Mouse (Mus musculus) left cerebral cortex, postnatal 14 days (tissue): ENCODE data around the gene Gm20388. TPM values are rescaled to one million over a fixed set of nuclear protein-coding genes. Genes with fewer than 3 reads are reported as not detected.
"Not testable (repeated sequence)": the region's sequence is repeated elsewhere in the genome, so short reads cannot be mapped to it uniquely, and the experiment has no call there.

Experiments
- DNase-seq, 2 experiments: peaks; one replicate each; pipeline ENCODE4 v3.0.0; 2021 to 2022; ENCODE audit warnings: low spot score in 2 of 2, mixed read lengths in 1 of 2
- intact Hi-C: fragments of 180-260 bp; cut with DNase I; formaldehyde crosslinking; loops from one replicate; pipeline ENCODE4 v1.15.1; 2025
- total RNA-seq, 2 experiments: library from RNA; stranded (reverse); gene quantifications; 2 replicates each; pipeline ENCODE4 v1.2.3; 2021

The Gm20388 gene
- total RNA-seq, 2 experiments from 2014 or later, result 2.8 to 7.3 TPM

- no peak for DNase-seq
- intact Hi-C loops, result loop anchor here (2.0 to 5.0 kb wide), 3 partner anchors 42 to 131 kb away; no protein-coding TSS in a partner anchor
Observed at GRCm38 (mm10) chr8:123791101-123791844, 3880.6 kb downstream of the Gm20388 start.

GRCm38 (mm10) chr8:123791845-123792225, 3881.2 kb downstream of the Gm20388 start:
- intact Hi-C loops, result loop anchor here (2.0 to 5.0 kb wide), 3 partner anchors 41 to 130 kb away; no protein-coding TSS in a partner anchor

GRCm38 (mm10) chr8:123793900-123794299, 3883.3 kb downstream of the Gm20388 start:
- intact Hi-C loops, result loop anchor here (5.0 kb wide), 2 partner anchors 113 to 128 kb away; no protein-coding TSS in a partner anchor

More at GRCm38 (mm10) chr8:123791845-123792225, 3881.2 kb downstream of the Gm20388 start:
- DNase-seq, result no peak

GRCm38 (mm10) chr8:123794766-123795165, 3884.1 kb downstream of the Gm20388 start:
- DNase-seq, result no peak
- intact Hi-C loops, result loop anchor here (5.0 kb wide), 2 partner anchors 113 to 128 kb away; no protein-coding TSS in a partner anchor

More at GRCm38 (mm10) chr8:123793900-123794299, 3883.3 kb downstream of the Gm20388 start:
- no peak for DNase-seq

- DNase-seq, result no peak
- intact Hi-C loops, result no loop called here
Observed at GRCm38 (mm10) chr8:123796758-123797157, 3886.1 kb downstream of the Gm20388 start.

- intact Hi-C loops, result no loop called here
- DNase-seq, result no peak
Observed at GRCm38 (mm10) chr8:123797928-123798327, 3887.3 kb downstream of the Gm20388 start.

GRCm38 (mm10) chr8:123799434-123799833, 3888.8 kb downstream of the Gm20388 start:
- intact Hi-C loops, result no loop called here
- DNase-seq, result no peak

- intact Hi-C loops, result no loop called here
Observed at GRCm38 (mm10) chr8:123799885-123800284, 3889.2 kb downstream of the Gm20388 start.

GRCm38 (mm10) chr8:123800867-123801266, 3890.2 kb downstream of the Gm20388 start:
- intact Hi-C loops, result no loop called here
- DNase-seq, result no peak

More at GRCm38 (mm10) chr8:123799885-123800284, 3889.2 kb downstream of the Gm20388 start:
- DNase-seq, result no peak

GRCm38 (mm10) chr8:123801538-123801937, 3890.9 kb downstream of the Gm20388 start:
- no peak for DNase-seq
- intact Hi-C loops, result no loop called here

GRCm38 (mm10) chr8:123803639-123804038, 3893.0 kb downstream of the Gm20388 start:
- no peak for DNase-seq
- intact Hi-C loops, result no loop called here

GRCm38 (mm10) chr8:123804586-123804985, 3893.9 kb downstream of the Gm20388 start:
- no peak for DNase-seq
- intact Hi-C loops, result no loop called here

GRCm38 (mm10) chr8:123805209-123805717, 3894.6 kb downstream of the Gm20388 start:
- intact Hi-C loops, result no loop called here
- DNase-seq, result no peak

- intact Hi-C loops, result no loop called here
- peak; percentile 70 to 81 for DNase-seq
Observed at GRCm38 (mm10) chr8:123805718-123806373, 3895.2 kb downstream of the Gm20388 start, which contains the start of gene Rab4a. TSS of gene Rab4a (plus strand) at chr8:123805985.

GRCm38 (mm10) chr8:123806374-123806935, 3895.8 kb downstream of the Gm20388 start:
- DNase-seq, result no peak
- intact Hi-C loops, result no loop called here

GRCm38 (mm10) chr8:123807024-123807431, 3896.4 kb downstream of the Gm20388 start:
- intact Hi-C loops, result no loop called here

GRCm38 (mm10) chr8:123807852-123808573, 3897.4 kb downstream of the Gm20388 start:
- DNase-seq, result no peak
- intact Hi-C loops, result no loop called here

More at GRCm38 (mm10) chr8:123807024-123807431, 3896.4 kb downstream of the Gm20388 start:
- DNase-seq, result no peak

- no peak for DNase-seq
- intact Hi-C loops, result no loop called here
Observed at GRCm38 (mm10) chr8:123808671-123809070, 3898.0 kb downstream of the Gm20388 start.

- intact Hi-C loops, DNase-seq: not testable (repeated sequence)
Observed at GRCm38 (mm10) chr8:123809342-123809741, 3898.7 kb downstream of the Gm20388 start.
